Mouse (Mus musculus) erythroblast, adult 5-6 weeks (primary cell): ENCODE results near the gene Myf6. TPM values are rescaled to one million over a fixed set of nuclear protein-coding genes. Genes with fewer than 3 reads are reported as not detected.

Experiments
- ATAC-seq: replicated peaks from 2 replicates; pipeline ENCODE4 v1.8.0; 2016; ENCODE audit warnings: moderate number of reproducible peaks, mild to moderate bottlenecking, moderate TSS enrichment, inconsistent platforms; ENCODE audit not compliant: poor library complexity, low FRiP score, severe bottlenecking
- total RNA-seq, 2 experiments: library from RNA; stranded (forward) in 1 of 2; stranded (reverse) in 1 of 2; fragments of 150-400 nt in 1 of 2; fragments of 200-764, 138-1000 nt in 1 of 2; gene quantifications; 2 replicates each; pipeline versions ENCODE4 v1.2.3 to v1.2.4; 2015 to 2017; ENCODE audit warnings: low replicate concordance in 2 of 2

Myf6 gene
- not detected in 2 replicates for total RNA-seq (2015; ENCODE audit: low replicate concordance)
- not detected in 2 replicates for total RNA-seq (2017; ENCODE audit: low replicate concordance)

- ATAC-seq = no peak
Observed at GRCm38 (mm10) chr10:107494568-107494967, at the start of gene Myf6. Gene Myf6, minus strand, starts transcription at chr10:107494737.

GRCm38 (mm10) chr10:107543026-107543425 is 48.5 kb upstream of the Myf6 start:
- ATAC-seq = no peak

- ATAC-seq = no peak
Observed at GRCm38 (mm10) chr10:107528758-107529157, 34.2 kb upstream of the Myf6 start.

GRCm38 (mm10) chr10:107519216-107519615 is 24.7 kb upstream of the Myf6 start:
- no peak for ATAC-seq

- no peak for ATAC-seq
Observed at GRCm38 (mm10) chr10:107516641-107517040, 22.1 kb upstream of the Myf6 start.

- no peak for ATAC-seq
Observed at GRCm38 (mm10) chr10:107514735-107515134, 20.2 kb upstream of the Myf6 start.

GRCm38 (mm10) chr10:107506397-107506796 is 11.9 kb upstream of the Myf6 start:
- no peak for ATAC-seq

GRCm38 (mm10) chr10:107503430-107503829 is 8.9 kb upstream of the Myf6 start:
- no peak for ATAC-seq

- no peak for ATAC-seq
Observed at GRCm38 (mm10) chr10:107502193-107502592, 7.7 kb upstream of the Myf6 start.

- no peak for ATAC-seq
Observed at GRCm38 (mm10) chr10:107499656-107500055, 5.1 kb upstream of the Myf6 start.

- ATAC-seq = no peak
Observed at GRCm38 (mm10) chr10:107496402-107496801, 1.9 kb upstream of the Myf6 start.

GRCm38 (mm10) chr10:107493580-107494474 is 710 bp downstream of the Myf6 start:
- ATAC-seq = no peak

- no peak for ATAC-seq
Observed at GRCm38 (mm10) chr10:107492867-107493579, 1.5 kb downstream of the Myf6 start.

- ATAC-seq = no peak
Observed at GRCm38 (mm10) chr10:107488654-107489315, 5.8 kb downstream of the Myf6 start.

- ATAC-seq = no peak
Observed at GRCm38 (mm10) chr10:107486770-107487169, 7.8 kb downstream of the Myf6 start.

GRCm38 (mm10) chr10:107485870-107486269 is 8.7 kb downstream of the Myf6 start, which contains the start of gene Myf5:
Gene Myf5, minus strand, starts transcription at chr10:107486134.
- no peak for ATAC-seq

GRCm38 (mm10) chr10:107484050-107484449 is 10.5 kb downstream of the Myf6 start:
- ATAC-seq = no peak

GRCm38 (mm10) chr10:107473497-107473896 is 21.0 kb downstream of the Myf6 start:
- ATAC-seq = no peak

GRCm38 (mm10) chr10:107471712-107472111 is 22.8 kb downstream of the Myf6 start:
- no peak for ATAC-seq

- no peak for ATAC-seq
Observed at GRCm38 (mm10) chr10:107467819-107468218, 26.7 kb downstream of the Myf6 start.
